Mouse (Mus musculus): ENCODE results near the gene Il20rb. TPM values are rescaled to one million over a fixed set of nuclear protein-coding genes. Genes with fewer than 3 reads are reported as not detected.

Gene Il20rb
- polyA plus RNA-seq, 1 experiment from 2014 or later: 2.2 TPM

DNA sequence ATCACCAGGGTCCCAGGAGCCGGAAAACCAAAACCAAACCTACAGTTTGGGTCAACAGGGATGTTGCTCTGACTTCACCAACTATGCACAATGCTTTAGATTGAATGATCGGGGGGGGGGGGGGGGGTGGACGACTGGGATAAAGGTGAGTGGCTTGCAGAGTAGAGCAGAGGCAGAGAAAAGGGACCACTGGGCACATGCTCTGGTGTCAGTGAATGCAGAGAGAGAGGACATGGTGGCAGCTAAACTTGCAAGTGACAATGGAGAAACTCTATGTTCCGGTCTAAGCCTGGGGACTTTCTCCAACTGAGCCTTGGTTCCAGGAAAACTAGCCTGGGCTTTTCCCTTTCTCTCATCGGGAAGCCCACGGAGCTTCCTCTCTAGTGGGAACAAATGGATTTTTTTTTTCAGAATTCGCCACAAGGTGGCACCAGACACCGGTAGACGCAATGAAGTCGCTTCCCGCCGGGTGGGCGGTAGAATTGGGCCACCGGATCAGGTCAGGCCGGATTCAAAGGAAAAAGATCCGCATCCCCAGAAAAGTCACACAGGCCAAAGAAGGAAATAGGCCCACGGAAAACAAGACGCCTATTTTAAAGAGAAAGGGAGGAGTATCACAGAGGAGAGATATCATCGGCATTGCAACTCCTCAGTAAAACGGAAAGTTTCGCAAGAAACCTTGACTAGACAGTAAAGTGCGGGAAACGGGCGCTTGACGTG, 32.5 kb downstream of the Il20rb start:
- Histone ChIP-seq H3K27me3 (ENCODE audit: control insufficient read depth, insufficient read depth, low read length) (no peaks in the 10 kb centered on the region), H3K36me3 (ENCODE audit: control insufficient read depth, insufficient read depth) (no peaks in the 10 kb centered on the region), H3K27ac (ENCODE audit: low read length) (0 out of 2 replicates have a peak overlapping the region, but pooled peaks have one; percentile 33), H3K4me3 (ENCODE audit: low read length) (peak overlapping the region; percentile 63), H3K9me3 (replicated peaks; ENCODE audit: control insufficient read depth, low read length) (no peaks in the 10 kb centered on the region), H3K4me1 (ENCODE audit: control insufficient read depth, insufficient read depth, low read length) (peaks cover 11% of the 10 kb centered on the region), H3K4me2 (ENCODE audit: low read depth, low read length) (peak overlapping the region; percentile 94), H3K9ac (ENCODE audit: low read length) (peak overlapping the region; percentile 70)
- no peak for ATAC-seq (replicated peaks; ENCODE audit: extremely low read depth, insufficient read depth, low FRiP score)
- 5% methylated on average over 24 of the region's 25 CpGs for WGBS

DNA sequence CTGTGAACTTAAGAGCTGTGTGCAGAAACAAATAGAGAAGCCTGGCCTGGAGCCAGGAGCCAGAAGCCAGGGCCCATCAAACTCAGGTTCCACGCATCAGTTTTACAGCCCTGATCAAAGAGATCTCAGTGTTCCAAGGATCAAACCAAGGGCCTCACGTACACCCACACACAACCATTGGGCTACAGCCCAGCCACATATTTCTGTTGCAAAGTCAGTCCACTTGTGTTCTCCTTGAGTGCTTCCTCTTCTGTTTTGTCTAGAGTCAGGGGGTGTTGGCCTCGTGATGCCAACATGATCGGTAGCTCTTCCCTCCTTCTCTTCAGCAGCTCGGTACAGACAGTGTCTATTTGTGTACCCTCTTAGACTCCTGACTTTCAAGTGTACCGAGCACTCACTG, 34.2 kb downstream of the Il20rb start:
- Histone ChIP-seq H3K9ac (ENCODE audit: low read length) (peak overlapping the region; percentile 28; the same call in 1 of the 2 replicates), H3K4me2 (ENCODE audit: low read depth, low read length) (peak overlapping the region; percentile 37; the same call in 1 of the 2 replicates)
- 32% methylated on average over 6 of the region's 6 CpGs for WGBS

DNA sequence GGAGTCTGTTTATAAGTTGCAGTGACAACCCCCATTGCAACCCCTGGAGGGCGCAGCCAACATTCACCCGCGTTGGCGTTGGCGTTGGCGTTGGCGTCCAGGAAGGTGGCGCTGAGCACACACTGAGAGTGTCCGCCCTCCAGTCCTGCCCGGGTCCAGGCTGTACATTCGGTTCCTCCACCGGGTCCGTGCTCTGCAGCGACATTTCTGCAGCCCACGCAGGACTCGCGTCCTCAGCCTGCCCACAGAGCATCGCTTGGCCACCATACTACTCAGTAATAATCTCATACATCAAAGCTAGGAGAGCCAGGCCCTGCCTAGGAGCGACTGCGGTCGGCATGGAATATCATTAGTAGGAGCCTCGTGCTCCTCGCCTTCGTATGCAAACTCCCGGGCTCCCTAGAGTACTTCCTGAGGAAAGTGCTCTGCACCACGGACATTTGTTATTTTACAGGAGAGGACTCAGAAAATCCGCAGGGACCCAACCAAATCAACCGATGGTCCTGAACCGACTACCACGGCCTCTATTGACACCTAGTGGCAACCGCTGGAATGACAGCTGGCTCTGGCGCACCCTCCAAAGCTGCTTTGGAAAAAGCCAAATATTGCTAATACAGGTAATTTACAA, 40.4 kb downstream of the Il20rb start:
- no peaks in the 10 kb centered on the region for H3K36me3 ChIP-seq (ENCODE audit: control insufficient read depth, insufficient read depth)
- no peaks in the 10 kb centered on the region; the same call in 1 of the 2 replicates for H3K27me3 ChIP-seq (ENCODE audit: control insufficient read depth, insufficient read depth, low read length)
- no peaks in the 10 kb centered on the region for H3K9me3 ChIP-seq (replicated peaks; ENCODE audit: control insufficient read depth, low read length)
- peak overlapping the region; percentile 66 for H3K9ac ChIP-seq (ENCODE audit: low read length)
- H3K27ac ChIP-seq (ENCODE audit: low read length): no peak overlapping the region
- H3K4me2 ChIP-seq (ENCODE audit: low read depth, low read length): peak overlapping the region; percentile 91
- WGBS: under 1% methylated on average over 32 of the region's 32 CpGs
- no peaks in the 10 kb centered on the region for H3K4me1 ChIP-seq (ENCODE audit: control insufficient read depth, insufficient read depth, low read length)
- peak overlapping the region; percentile 61 for H3K4me3 ChIP-seq (ENCODE audit: low read length)
- ATAC-seq (replicated peaks; ENCODE audit: extremely low read depth, insufficient read depth, low FRiP score): peak; percentile 77

More for the DNA sequence above, 34.2 kb downstream of the Il20rb start:
- H3K4me3 ChIP-seq (ENCODE audit: low read length): no peak overlapping the region
- H3K36me3 ChIP-seq (ENCODE audit: control insufficient read depth, insufficient read depth): no peaks in the 10 kb centered on the region
- H3K4me1 ChIP-seq (ENCODE audit: control insufficient read depth, insufficient read depth, low read length): peaks cover 11% of the 10 kb centered on the region
- no peaks in the 10 kb centered on the region; the same call in 1 of the 2 replicates for H3K27me3 ChIP-seq (ENCODE audit: control insufficient read depth, insufficient read depth, low read length)
- H3K9me3 ChIP-seq (replicated peaks; ENCODE audit: control insufficient read depth, low read length): no peaks in the 10 kb centered on the region
- H3K27ac ChIP-seq (ENCODE audit: low read length): peak overlapping the region; percentile 74
- ATAC-seq (replicated peaks; ENCODE audit: extremely low read depth, insufficient read depth, low FRiP score): peak; percentile 71

DNA sequence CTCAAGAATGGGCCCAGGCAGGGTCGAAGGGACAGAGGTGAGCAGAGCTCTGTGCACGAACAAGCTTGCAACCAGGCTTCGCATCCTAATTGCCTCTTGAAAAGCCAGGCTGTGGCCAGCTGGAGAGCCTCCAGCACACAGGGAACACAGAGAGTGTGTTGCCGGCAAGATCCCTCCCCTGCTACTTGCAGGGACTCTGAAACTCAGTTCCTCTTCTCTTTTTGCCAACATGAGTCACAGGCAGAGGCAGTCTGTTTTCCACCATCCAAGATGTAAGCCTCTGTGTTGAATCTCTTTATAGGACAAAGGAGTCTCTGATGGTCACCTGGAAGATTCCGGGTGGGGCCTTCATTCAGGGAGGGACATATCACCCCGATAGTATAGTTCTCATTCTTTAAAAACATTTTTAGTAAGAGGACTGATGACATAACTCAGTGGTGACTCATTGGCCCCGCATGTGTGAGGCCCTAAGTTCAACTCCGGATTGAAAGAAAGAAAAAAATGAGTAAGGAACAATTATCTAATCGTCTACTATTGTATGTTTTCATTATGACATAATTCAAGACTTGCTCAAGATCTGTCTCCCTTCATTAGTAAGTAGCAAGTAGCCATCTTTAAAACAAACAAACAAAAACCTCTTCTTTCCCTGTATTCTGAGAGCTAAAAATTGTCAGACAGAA, 46.3 kb downstream of the Il20rb start:
- Histone ChIP-seq H3K4me2 (ENCODE audit: low read depth, low read length) (no peak overlapping the region), H3K27ac (ENCODE audit: low read length) (peak overlapping the region; percentile 53; the same call in 1 of the 2 replicates), H3K36me3 (ENCODE audit: control insufficient read depth, insufficient read depth) (no peaks in the 10 kb centered on the region), H3K4me3 (ENCODE audit: low read length) (no peak overlapping the region), H3K4me1 (ENCODE audit: control insufficient read depth, insufficient read depth, low read length) (no peaks in the 10 kb centered on the region; the same call in 1 of the 2 replicates), H3K9me3 (replicated peaks; ENCODE audit: control insufficient read depth, low read length) (no peaks in the 10 kb centered on the region), H3K9ac (ENCODE audit: low read length) (no peak overlapping the region), H3K27me3 (ENCODE audit: control insufficient read depth, insufficient read depth, low read length) (no peaks in the 10 kb centered on the region)
- no peak; the same call in 1 of the 2 replicates for ATAC-seq (replicated peaks; ENCODE audit: extremely low read depth, insufficient read depth, low FRiP score)
- WGBS: 36% methylated on average over 9 of the region's 9 CpGs

DNA sequence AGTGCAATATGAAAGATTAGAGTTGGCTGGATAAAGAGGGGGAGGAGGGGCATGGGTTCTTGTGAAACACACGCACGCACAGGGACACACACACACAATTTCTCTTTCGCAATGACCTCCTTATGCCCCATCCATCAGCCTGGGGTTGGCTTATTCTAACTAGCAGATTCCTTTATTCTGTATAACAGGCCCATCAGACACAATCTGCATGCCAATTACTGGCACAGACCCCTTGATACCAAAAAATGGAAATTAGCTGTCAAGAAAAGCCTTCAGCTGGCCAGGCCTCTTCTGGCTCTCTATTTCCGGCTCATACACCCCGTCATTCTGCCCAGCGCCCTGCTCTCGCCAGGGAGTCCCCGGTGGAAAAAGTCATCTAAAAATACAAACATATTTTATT, 47.1 kb downstream of the Il20rb start:
- Histone ChIP-seq H3K9me3 (replicated peaks; ENCODE audit: control insufficient read depth, low read length) (no peaks in the 10 kb centered on the region), H3K9ac (ENCODE audit: low read length) (no peak overlapping the region), H3K27ac (ENCODE audit: low read length) (peak overlapping the region; percentile 18; the same call in 1 of the 2 replicates), H3K4me3 (ENCODE audit: low read length) (no peak overlapping the region), H3K4me1 (ENCODE audit: control insufficient read depth, insufficient read depth, low read length) (no peaks in the 10 kb centered on the region; the same call in 1 of the 2 replicates), H3K27me3 (ENCODE audit: control insufficient read depth, insufficient read depth, low read length) (no peaks in the 10 kb centered on the region), H3K36me3 (ENCODE audit: control insufficient read depth, insufficient read depth) (no peaks in the 10 kb centered on the region), H3K4me2 (ENCODE audit: low read depth, low read length) (no peak overlapping the region)
- ATAC-seq (replicated peaks; ENCODE audit: extremely low read depth, insufficient read depth, low FRiP score): no peak
- WGBS: 81% methylated on average over 8 of the region's 8 CpGs

DNA sequence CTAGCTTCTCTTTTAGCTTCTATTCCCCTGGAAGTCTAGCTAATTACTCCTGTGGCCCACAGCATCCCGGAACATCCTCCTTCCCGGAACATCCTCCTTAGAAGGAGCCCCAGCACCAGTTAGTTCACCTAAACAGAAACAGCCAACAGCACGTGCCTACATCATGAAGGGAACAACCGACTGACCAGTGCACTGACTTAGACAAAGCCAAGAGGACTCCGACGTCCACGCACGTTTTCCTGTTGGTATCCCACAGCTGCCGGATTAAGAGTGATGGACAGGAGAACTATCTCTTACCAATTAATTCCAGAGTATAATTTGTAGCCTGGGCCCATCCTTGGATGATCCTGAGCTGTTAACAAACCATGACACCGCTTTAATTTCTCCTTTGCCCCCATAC, 47.6 kb downstream of the Il20rb start:
- Histone ChIP-seq H3K9me3 (replicated peaks; ENCODE audit: control insufficient read depth, low read length) (no peaks in the 10 kb centered on the region), H3K27ac (ENCODE audit: low read length) (no peak overlapping the region), H3K9ac (ENCODE audit: low read length) (no peak overlapping the region), H3K27me3 (ENCODE audit: control insufficient read depth, insufficient read depth, low read length) (no peaks in the 10 kb centered on the region), H3K4me1 (ENCODE audit: control insufficient read depth, insufficient read depth, low read length) (no peaks in the 10 kb centered on the region; the same call in 1 of the 2 replicates), H3K4me3 (ENCODE audit: low read length) (no peak overlapping the region), H3K4me2 (ENCODE audit: low read depth, low read length) (no peak overlapping the region), H3K36me3 (ENCODE audit: control insufficient read depth, insufficient read depth) (no peaks in the 10 kb centered on the region)
- no peak for ATAC-seq (replicated peaks; ENCODE audit: extremely low read depth, insufficient read depth, low FRiP score)
- 88% methylated on average over 10 of the region's 10 CpGs for WGBS

DNA sequence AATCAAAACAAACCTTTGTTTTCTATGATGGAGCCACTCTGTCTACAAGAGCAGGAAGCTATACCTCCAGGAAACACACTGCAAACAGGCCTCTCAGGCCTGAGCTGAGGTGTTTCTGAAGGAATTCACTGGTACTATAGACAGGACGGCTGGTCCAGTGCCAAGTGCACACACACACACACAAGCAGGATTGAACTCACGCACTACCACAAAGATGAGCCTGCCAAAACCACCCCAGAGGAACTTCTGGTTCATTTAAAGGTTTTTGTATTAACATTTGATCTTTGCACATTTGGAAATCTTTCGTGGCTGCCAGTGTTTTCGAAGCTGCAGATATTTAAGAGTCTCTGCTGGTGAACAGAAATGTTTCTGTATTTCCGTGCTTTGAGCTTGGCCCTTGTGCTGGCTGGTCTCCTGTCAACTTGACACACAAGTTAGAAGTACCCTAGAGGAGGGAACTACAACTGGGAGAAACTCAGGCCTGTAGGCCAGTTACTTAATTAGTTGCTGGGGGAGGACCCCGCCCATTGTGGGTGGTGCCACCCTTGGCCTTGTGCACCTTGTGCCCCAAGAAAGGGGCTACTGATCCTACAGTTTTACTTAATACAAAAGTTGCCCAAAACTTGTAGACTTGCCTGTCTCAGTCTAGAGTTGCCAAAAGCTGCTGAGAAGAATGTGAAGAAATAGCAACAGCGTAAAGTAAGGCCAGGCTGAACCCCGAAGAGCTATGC, 49.6 kb downstream of the Il20rb start:
- Histone ChIP-seq H3K27me3 (ENCODE audit: control insufficient read depth, insufficient read depth, low read length) (no peaks in the 10 kb centered on the region), H3K4me2 (ENCODE audit: low read depth, low read length) (no peak overlapping the region), H3K9me3 (replicated peaks; ENCODE audit: control insufficient read depth, low read length) (no peaks in the 10 kb centered on the region), H3K9ac (ENCODE audit: low read length) (no peak overlapping the region), H3K27ac (ENCODE audit: low read length) (no peak overlapping the region), H3K36me3 (ENCODE audit: control insufficient read depth, insufficient read depth) (no peaks in the 10 kb centered on the region), H3K4me3 (ENCODE audit: low read length) (no peak overlapping the region), H3K4me1 (ENCODE audit: control insufficient read depth, insufficient read depth, low read length) (no peaks in the 10 kb centered on the region; the same call in 1 of the 2 replicates)
- WGBS: 69% methylated on average over 8 of the region's 8 CpGs
- ATAC-seq (replicated peaks; ENCODE audit: extremely low read depth, insufficient read depth, low FRiP score): no peak

DNA sequence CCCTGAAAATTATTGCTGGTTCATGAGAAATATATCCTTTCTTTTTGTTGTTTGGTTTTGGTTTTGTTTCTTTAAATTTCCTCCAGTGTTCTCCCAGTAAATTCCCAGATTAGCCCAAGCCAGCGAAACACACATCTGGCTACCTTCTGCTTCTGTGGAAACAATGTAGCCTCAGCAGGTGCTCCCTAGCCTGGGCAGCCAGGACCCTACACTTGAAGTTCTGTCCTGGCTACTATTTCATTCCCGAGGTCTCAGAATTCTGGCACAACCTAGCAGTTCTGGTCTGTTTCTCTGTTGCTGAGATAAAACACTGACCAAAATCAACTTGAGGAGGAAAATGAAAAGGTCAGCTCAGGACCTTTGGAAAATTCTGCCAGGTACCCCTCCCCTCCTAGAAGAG, 55.2 kb downstream of the Il20rb start:
- ATAC-seq (replicated peaks; ENCODE audit: extremely low read depth, insufficient read depth, low FRiP score): no peak

More for the DNA sequence above, 55.2 kb downstream of the Il20rb start:
- Histone ChIP-seq H3K27ac (ENCODE audit: low read length) (no peak overlapping the region), H3K9ac (ENCODE audit: low read length) (no peak overlapping the region), H3K4me3 (ENCODE audit: low read length) (no peak overlapping the region), H3K36me3 (ENCODE audit: control insufficient read depth, insufficient read depth) (no peaks in the 10 kb centered on the region), H3K4me2 (ENCODE audit: low read depth, low read length) (no peak overlapping the region), H3K4me1 (ENCODE audit: control insufficient read depth, insufficient read depth, low read length) (no peaks in the 10 kb centered on the region), H3K27me3 (ENCODE audit: control insufficient read depth, insufficient read depth, low read length) (no peaks in the 10 kb centered on the region), H3K9me3 (replicated peaks; ENCODE audit: control insufficient read depth, low read length) (no peaks in the 10 kb centered on the region)
- WGBS: 58% methylated on average over 2 of the region's 2 CpGs

All from heart, embryonic 16.5 days (tissue).